Mouse (Mus musculus): ENCODE results near the gene Mrpl9. TPM values are rescaled to one million over a fixed set of nuclear protein-coding genes. Genes with fewer than 3 reads are reported as not detected.

Gene Mrpl9
- total and polyA plus RNA-seq, 3 experiments: 16.4 to 84.5 (median 46.4) TPM

Other genes starting within 250 kb of the Mrpl9 start
- gene Gm5286, start 246.6 kb upstream of the Mrpl9 start, total RNA-seq (2021): not detected
- not detected in 2 replicates for gene Gm5286, start 246.6 kb upstream of the Mrpl9 start, polyA plus RNA-seq (2012; rRNA removed)
- not detected for gene Gm4778, start 179.3 kb upstream of the Mrpl9 start, total RNA-seq (2021)
- not detected in 2 replicates for gene Gm4778, start 179.3 kb upstream of the Mrpl9 start, polyA plus RNA-seq (2012; rRNA removed)
- 1 to 10 TPM; 8.2 to 8.5 TPM for gene Them4, start 133.2 kb upstream of the Mrpl9 start, total RNA-seq (2021)
- 0.34 and 0.74 TPM in 2 replicates for gene Them4, start 133.2 kb upstream of the Mrpl9 start, polyA plus RNA-seq (2012; rRNA removed)
- not detected for gene Them5, start 101.2 kb upstream of the Mrpl9 start, total RNA-seq (2021)
- gene Them5, start 101.2 kb upstream of the Mrpl9 start, polyA plus RNA-seq (2012; rRNA removed): not detected in 2 replicates
- gene C2cd4d, start 80.9 kb upstream of the Mrpl9 start, total RNA-seq (2021): under 1 TPM in 1 of 2 experiments, not detected in 1; 0.52 TPM
- gene C2cd4d, start 80.9 kb upstream of the Mrpl9 start, polyA plus RNA-seq (2012; rRNA removed): 4.0 and 5.4 TPM in 2 replicates
- 10 to 100 TPM; 19.8 to 20.5 TPM for gene Rorc, start 70.5 kb upstream of the Mrpl9 start, total RNA-seq (2021)
- 17.4 and 17.6 TPM in 2 replicates for gene Rorc, start 70.5 kb upstream of the Mrpl9 start, polyA plus RNA-seq (2012; rRNA removed)
- gene Lingo4, start 44.8 kb upstream of the Mrpl9 start, total RNA-seq (2021): under 1 TPM; 0.26 to 0.62 TPM
- gene Lingo4, start 44.8 kb upstream of the Mrpl9 start, polyA plus RNA-seq (2012; rRNA removed): 0.22 and 0.37 TPM in 2 replicates
- gene Tdrkh, start 30.0 kb upstream of the Mrpl9 start, total RNA-seq (2021): 10 to 100 TPM in 1 of 2 experiments, 1 to 10 TPM in 1; 6.4 to 14.7 TPM
- 0.23 and 0.24 TPM in 2 replicates for gene Tdrkh, start 30.0 kb upstream of the Mrpl9 start, polyA plus RNA-seq (2012; rRNA removed)
- under 1 TPM in 1 of 2 experiments, not detected in 1; 0.24 TPM for gene Oaz3, start 597 bp downstream of the Mrpl9 start, total RNA-seq (2021)
- 0.15 TPM in 1 of 2 replicates, not detected in the other for gene Oaz3, start 597 bp downstream of the Mrpl9 start, polyA plus RNA-seq (2012; rRNA removed)
- 10 to 100 TPM; 17.6 to 27.7 TPM for gene Celf3, start 35.0 kb downstream of the Mrpl9 start, total RNA-seq (2021)
- gene Celf3, start 35.0 kb downstream of the Mrpl9 start, polyA plus RNA-seq (2012; rRNA removed): 62.2 and 77.6 TPM in 2 replicates
- gene Riiad1, start 37.0 kb downstream of the Mrpl9 start, total RNA-seq (2021): 1 to 10 TPM; 2.8 to 3.5 TPM
- gene Riiad1, start 37.0 kb downstream of the Mrpl9 start, polyA plus RNA-seq (2012; rRNA removed): not detected in 2 replicates
- gene Snx27, start 139.4 kb downstream of the Mrpl9 start, total RNA-seq (2021): 10 to 100 TPM; 40.5 to 41.9 TPM
- gene Snx27, start 139.4 kb downstream of the Mrpl9 start, polyA plus RNA-seq (2012; rRNA removed): 5.4 and 5.6 TPM in 2 replicates
- not detected for gene Gm10972, start 199.8 kb downstream of the Mrpl9 start, total RNA-seq (2021)
- gene Gm10972, start 199.8 kb downstream of the Mrpl9 start, polyA plus RNA-seq (2012; rRNA removed): not detected in 2 replicates
- 10 to 100 TPM; 13.2 to 13.8 TPM for gene Tuft1, start 215.6 kb downstream of the Mrpl9 start, total RNA-seq (2021)
- gene Tuft1, start 215.6 kb downstream of the Mrpl9 start, polyA plus RNA-seq (2012; rRNA removed): 6.8 and 7.1 TPM in 2 replicates